Mouse (Mus musculus): ENCODE measurements around the gene Cdk17.
A peak's percentile ranks its signal among the peaks of the same experiment; 100 is the strongest.

The Cdk17 gene

DNA sequence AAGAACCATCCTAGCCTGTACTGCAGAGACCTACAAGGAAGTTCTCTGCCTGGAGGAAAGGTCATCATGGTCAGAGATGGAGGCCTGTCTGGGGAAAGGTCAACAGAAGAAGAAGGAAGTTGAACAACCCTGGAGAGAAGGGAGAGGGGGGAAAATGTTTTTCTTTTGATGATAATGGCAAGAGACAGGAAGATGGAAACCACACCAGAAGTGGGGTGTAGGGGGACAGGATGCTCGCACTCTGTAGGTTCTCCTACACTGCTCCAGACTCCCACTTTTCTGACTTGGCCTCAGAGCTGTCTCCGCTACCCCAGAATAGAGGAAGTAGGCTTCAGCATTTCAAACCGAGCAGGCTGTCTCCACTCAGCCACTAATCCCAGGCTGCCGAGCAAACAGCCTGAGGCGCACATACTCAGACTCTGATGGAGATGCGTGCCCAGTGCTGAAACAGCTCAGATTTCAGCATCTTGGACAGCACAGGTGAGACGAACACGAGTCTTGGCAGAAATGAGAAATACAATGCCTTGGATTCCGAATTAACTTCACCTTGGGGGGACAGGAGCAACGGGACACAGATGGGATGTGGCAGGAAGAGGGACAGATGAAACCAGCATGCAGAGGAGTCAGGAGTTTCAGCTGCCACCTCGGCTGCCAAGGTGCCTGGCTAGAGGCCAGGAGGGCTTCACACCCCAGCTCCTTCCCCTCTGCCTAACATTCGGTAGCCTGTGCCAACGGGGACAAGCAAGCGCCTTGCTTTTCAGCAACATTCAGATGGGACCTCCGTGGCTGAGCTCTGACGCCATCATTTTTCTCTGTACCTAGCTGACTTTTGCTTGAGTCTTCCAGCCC, 100.7 kb downstream of the Cdk17 start:
- DNase-seq (ENCODE audit: extremely low read depth, low read depth): peak; percentile 75

DNA sequence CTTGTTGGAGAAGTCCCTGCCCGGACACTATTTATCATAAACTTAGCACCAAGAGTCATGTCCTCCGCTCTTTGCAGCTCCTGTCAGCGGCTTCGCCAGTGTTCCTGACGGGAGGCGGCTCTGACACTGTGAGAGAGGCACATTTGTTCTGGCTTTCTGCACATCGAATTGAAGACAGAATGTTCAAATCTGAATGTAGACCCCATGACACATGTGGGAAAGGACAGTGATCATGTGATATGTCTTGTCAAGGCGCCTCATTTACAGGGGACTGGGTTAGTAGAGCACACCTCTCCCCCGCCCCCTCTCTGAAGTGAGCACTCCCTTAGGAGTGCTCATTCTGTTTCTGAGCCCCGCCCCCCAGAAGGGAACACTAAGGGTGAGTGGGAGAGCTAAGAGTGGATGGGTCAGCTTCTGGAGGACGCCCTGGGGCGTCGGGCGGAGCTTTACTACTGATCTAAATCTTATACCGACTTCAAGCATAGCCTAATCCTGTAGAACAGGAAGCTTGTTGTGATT, 101.4 kb downstream of the Cdk17 start:
- no peak for DNase-seq (ENCODE audit: extremely low read depth, low read depth)

DNA sequence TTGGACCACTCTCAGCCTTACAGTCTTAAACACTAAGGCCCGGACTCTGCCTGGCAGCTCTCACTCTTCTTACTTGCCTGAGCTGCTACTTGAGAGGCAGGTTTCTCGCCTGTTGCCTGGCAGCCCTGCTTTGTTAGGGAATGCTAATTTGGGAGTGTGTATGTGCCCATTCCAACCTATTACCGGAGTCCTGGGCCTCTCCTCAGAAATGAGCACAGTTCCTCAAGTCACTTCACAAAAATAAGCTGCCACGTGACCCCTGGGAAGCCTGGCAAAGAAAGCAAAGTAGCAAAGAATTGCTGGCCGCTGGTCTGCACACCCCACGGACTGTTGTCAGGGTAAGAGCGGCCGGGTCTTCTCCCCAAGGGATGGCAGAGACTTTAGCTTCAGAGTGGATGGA, 102.8 kb downstream of the Cdk17 start:
- no peak for DNase-seq (ENCODE audit: extremely low read depth, low read depth)

DNA sequence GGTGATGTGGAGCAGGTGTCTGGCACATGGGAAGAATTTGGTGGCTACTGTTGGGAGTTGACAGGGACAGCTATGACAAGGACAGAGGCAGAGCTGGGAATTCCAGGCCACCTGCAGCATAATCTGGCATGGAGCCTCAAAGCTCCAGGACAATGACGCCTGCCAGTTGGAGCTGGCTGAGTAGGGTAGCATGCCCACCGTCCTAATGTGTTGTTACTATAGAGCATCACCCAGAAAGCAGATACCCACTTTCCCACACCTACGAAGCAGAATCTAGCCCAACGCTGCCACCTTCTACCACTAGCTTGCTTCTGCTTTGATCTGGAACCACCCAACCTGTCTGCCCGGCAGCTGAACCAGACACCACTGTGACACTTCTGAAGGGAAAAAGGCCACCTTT, 103.3 kb downstream of the Cdk17 start:
- DNase-seq (ENCODE audit: extremely low read depth, low read depth): no peak

DNA sequence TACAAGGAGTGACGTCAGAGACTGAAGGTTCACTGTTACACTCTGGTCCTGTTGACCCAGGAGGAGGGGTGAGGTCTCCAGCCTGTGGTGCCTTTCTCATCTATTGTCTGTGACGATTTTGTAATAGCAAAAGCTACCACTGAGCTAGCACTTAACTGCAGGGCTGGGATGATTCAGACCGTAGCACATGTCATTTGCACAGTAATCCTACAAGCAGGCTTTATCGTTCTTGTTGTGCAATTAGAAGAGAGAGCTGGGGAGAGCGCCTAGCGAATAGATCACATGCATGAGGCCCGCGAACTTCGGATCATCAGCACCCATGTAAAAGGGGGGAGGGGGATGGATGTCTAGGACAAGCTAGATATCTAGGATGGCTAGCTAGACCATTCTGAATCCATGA, 105.2 kb downstream of the Cdk17 start:
- DNase-seq (ENCODE audit: extremely low read depth, low read depth): no peak

DNA sequence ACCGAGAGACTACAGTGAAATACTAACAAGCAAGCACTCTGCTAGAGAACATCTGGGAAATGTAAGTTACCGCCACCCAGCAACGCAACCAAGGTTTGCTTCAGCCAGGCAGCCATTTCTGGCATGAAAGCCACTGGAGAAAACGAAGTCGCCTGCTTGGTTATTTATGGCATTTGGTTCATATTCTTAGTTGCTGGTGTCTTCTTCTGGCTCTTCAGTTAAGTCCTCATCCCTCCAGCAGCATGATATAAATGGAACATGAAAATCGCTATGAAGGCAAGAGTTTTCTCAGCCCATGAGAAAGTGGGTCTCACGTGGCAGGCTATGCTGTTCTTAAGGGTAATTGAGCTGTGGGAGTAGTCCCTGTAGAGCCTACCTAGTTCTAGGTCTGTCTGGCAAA, 105.8 kb downstream of the Cdk17 start:
- DNase-seq (ENCODE audit: extremely low read depth, low read depth): no peak

DNA sequence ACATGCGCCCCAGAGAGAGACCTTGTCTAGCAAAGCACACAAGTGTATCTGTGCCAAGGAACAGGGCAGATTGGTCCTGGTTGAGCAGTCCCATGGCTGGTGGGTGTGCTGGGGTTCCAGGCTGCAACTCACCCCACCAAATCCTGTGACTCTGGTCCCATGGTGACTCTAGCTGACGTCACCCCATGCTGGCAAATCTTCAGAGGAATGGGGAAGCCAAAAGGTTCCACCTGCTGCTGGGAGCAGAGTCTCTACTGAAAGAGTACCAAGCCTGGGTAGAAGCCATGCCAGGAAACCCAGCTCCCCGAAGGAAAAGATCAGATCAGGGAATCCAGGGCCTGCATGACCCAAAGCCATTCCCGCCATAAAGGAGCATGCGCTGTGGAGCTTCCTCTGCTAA, 106.8 kb downstream of the Cdk17 start:
- DNase-seq (ENCODE audit: extremely low read depth, low read depth): no peak

DNA sequence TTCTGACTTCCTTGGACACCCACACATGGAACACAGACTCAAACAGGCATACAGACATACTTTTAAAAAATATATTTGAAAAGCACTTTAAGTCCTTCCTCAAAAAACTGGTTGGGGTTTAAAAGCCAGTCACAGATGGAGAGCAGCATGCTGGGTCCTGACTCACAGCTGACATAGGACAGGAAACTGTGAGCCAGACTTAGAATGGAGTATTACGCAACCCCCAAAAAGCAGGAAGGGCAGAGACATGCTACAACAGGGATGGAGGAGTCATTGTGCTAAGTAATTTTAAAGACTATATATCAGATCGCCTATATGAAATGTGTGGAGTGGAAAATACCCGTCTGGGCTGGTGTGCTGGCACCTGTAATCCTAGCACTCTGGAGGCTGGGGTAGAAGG, 107.7 kb downstream of the Cdk17 start:
- no peak for DNase-seq (ENCODE audit: extremely low read depth, low read depth)

DNA sequence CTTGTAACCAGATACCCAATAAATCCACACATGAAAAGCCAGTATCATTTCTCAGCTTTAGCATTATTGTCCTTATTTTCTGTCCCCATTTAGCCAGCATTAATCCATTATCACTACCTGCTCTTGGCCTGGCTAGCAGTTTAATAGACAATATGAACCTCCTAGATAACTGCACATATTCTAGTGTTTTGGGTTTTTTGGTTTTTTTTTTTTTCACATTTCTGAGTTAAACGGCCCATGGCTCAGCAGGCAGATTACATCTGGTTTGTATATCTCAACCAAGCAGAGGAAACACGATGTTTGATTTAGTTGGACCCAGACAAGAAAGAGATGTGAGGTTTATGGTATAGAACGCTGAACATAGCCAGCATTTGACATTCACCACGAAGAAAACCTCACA, 109.1 kb downstream of the Cdk17 start:
- DNase-seq (ENCODE audit: extremely low read depth, low read depth): no peak

DNA sequence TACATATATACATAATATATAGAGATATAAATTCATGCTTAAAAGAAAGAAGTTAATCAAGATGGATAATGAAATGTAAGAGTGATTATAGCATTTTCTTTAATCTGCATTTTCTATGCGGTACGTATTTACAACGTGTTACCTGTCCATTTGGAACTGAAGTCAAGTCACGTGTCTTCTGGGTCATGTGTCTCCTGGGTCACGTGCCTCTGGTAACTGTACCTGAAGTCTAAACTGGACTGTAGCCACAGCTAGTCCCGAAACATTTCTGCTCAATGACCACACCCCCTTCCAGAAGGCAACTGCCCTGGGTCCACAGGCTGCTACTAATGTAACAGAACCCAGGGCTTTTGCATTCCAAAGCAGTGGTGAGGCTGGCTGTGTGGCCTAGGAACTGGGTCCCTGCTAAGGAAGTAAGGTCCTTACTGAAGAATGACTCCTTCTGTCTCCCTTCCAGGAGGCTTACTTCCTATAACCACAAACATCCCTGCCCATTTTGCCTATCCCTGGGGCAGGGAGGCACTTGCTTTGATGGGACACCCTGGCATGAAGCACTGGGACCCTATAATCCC, 110.3 kb downstream of the Cdk17 start:
- no peak for DNase-seq (ENCODE audit: extremely low read depth, low read depth)

DNA sequence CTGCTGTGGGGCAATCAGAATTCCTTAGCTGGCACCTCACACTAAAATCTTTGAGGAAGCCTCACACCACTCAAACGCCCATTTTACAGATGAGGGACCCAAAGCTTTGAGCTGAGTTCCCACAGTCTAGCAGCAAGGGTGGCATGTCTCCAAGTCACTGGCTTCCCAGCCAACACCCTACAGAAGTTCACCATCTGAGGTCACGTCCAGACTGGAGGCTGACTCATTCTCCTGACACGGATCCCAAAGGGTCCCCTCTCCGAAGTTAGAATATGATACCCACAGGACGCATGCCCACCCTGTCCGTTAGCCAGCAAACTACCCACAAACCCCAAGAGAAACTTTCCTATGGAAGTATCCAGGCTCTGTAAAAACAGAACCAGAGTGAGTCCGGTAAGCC, 111.2 kb downstream of the Cdk17 start:
- no peak for DNase-seq (ENCODE audit: extremely low read depth, low read depth)

DNA sequence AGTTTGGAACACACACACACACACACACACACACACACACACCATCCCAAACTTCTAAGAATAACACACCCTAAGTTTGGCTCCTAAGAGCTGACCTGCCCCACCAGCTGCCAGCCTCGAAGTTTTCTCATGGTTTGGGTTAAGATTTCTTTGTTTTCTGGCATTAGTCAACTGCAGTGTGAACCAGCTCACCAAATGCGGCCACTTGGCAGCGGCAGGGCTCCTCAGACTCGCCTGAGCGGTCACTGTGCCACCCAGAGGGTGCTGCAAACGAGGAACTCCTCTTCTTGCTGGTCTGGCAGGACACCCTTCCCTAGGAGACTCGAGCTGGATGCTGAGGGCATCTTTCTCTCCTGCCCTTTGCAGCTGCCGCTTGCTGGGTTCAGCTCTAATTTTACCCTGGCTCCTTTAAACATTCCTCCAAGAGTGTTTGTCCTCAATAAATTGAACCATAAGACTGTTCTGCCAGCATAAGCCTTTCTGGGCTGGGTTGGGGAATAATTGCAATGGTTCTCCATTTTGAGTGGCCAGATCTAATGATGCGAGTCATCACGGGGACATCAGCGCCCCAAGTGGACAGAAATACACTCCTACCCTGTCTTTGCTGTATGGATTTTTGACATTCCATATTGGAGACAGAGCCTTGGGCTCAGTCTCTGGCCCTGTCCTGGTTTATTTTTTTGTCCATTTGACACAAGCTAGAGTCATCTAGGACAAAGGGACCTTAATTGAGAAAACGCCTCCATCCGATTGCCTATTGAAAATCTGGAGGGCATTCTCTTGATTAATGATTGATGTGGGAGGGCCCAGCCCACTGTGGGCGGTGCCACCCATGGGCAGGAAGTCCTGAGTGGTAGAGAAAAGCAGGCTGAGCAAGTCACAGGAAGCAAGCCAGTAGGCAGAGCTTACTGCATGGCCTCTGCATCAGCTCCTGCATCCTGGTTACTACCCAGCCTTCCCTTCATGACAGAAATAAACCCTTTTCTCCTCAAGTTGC, 112.6 kb downstream of the Cdk17 start:
- DNase-seq (ENCODE audit: extremely low read depth, low read depth): no peak

DNA sequence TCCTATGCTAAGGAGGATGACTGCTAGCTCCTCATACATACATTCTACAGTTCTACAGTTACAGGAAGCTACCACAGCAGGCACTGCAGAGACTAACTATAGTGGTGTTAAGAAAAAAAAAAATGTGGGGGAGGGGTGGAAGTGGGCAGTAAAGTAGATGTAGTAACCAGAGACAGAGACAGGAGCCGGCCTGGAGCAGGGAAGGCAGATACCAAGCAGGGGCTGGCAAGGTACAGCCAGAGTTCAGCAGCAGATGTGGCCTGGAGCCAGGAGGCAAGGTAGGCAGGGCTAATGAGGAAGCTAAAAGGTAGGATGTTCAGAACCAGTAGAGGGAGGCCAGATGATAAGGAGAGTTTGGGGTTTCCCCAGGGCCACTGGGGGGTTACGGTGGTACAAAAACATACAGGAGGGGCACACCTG, 113.6 kb downstream of the Cdk17 start:
- no peak for DNase-seq (ENCODE audit: extremely low read depth, low read depth)

DNA sequence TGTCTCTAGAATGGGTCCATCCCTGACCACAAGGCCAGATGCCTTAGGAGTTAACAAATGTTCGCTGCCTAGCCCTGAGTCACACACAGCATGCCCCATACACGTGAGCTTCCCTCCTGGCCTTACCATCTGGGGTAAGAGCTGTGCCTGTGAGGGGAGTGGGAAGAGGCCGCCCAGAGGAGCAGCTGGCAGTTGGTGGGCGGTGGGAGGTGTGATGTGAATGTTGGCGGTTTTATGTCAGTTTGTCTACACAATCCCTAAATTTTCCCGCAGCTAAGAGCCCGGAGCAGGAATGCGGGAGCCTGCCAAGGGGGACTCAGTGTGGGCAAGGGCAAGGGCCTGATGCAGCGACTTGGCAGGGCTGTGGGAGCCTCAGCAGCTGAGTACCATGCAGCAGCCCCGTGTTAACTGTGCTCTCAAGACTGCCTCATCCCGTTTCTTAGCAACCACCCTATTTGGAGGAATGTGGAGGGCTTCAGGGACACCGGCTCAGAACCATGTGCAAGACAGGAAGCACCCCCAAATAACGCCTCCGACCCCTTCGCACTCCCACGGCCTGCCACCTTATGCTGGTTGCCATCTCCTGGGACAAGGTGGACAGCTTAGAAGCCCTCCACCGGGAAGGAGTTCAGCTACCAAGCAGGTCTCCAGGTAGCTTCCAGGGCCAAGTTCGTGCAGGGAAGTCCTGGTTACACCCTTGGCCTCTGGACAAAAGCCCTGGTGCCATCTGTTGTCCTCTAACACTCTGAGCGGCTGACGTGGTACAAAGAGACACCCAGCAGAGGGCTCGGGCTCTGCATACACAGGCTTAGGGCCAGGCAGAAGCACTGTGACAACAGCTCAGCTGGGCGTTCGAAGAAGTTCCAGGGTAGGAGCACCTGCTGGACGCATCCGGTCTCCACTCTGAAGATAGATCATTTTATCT, 114.8 kb downstream of the Cdk17 start:
- no peak for DNase-seq (ENCODE audit: extremely low read depth, low read depth)

DNA sequence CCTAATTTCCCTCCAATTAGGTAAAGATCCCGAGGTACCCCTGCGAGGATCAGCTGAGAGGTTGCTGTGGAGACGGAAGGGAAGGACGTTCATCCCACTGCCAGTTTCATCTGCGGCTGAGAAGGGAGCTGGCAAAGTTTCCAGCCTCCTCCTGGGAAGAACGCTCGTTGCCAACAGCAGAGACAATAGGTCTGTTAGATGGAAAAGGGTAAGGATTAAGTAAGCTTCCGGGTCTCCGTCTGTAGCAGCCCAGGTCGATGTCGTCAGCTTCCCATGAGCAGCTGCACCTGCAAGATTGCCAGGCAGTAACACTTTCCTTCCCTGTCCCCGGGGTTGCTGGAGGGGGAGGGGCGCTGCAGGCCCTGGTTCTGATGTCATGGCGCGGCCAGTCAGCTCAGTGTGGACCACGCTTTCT, 115.7 kb downstream of the Cdk17 start:
- no peak for DNase-seq (ENCODE audit: extremely low read depth, low read depth)

DNA sequence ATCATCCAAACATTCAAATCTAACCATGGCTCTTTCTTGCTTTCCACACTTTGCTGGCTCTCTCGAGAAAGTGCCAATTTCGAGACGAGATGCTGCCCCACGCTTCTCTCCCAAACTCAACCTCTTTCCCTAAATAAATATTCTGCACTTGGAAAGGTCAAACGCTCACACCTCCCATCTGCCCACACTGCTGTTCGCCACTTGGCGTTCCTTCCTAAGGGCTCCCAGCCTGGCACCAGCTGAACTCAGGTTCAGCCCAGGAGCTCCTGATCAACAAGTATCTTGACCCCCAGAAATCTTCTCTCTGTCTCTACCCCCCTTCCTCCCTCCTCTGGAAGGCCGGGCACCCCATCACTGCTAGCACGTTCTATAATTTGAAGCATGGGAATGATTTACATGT, 116.2 kb downstream of the Cdk17 start:
- no peak for DNase-seq (ENCODE audit: extremely low read depth, low read depth)

DNA sequence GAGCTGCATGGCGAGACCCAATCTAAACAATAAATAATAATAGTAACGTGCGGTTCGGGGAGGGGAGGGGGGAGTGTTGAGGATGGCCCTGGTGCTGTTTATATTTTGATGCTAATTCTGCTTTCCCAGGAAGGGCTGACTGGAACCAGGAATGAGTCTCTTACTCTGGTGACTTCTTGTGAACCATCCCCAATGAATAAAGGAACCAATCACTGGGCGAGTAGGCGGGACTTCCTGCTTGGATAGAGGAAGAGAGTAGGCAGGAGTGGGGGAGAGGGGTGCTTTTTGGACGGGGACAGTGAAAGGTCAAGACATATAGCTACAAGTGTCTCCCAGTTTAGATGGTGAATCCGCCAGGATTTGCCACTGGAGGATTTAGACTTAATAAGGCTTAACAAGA, 117.7 kb downstream of the Cdk17 start:
- DNase-seq (ENCODE audit: extremely low read depth, low read depth): no peak

DNA sequence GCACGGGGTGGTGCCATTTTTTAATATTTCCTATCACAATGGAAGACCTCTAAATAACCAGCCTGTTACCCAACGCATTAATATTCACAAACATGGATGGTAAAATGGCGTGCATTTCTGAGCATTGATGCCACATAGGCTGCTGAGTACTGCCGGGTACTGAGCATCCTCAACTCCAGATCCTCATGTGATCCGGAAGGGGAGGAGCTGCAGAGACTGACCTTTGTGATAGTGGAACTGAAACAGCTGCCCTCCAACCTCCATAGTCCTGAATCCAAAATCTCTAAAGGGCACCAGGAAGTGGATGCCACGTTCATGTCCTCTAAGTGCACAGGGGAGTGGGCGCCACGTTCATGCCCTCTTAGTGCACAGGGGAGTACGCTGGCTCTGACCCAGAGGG, 118.4 kb downstream of the Cdk17 start:
- DNase-seq (ENCODE audit: extremely low read depth, low read depth): no peak

DNA sequence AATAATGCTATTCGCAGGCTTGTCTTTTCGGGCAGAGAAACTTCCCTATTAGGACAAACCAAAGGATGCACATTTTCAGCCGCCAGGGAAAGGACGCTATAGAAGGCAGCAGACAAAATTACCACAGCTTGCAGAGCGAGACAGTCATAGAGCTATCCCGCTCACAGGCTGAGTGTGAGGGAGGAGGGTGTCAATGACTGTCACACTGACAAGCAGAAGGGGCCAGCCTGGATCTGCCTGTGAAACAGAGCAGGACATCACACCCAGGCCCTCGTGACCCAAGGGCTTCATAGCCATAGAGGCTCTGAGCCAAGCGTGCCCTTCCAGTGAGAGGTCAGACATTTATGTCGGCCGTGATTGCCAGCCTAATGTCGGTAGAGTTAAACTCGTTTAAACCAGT, 119.9 kb downstream of the Cdk17 start:
- DNase-seq (ENCODE audit: extremely low read depth, low read depth): no peak

DNA sequence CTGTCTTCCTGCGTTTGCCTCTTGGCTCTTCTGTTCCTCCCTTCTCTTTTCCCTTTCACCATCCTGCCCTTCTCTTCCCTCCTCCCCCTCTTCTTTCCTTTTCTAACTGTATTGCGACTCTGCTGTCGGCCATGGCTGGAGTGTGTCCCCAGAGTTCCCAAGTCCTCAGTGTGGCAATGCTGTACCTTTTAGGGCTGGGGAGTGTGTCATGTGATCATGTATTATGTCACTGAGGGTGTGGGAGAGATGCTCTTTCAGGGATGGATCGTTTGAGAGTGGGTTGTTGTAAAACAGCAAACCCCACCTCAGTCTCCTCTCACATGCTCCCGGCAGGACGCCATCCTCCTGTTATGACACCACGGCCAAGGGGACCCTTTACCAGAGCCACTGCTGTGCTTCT, 120.4 kb downstream of the Cdk17 start:
- no peak for DNase-seq (ENCODE audit: extremely low read depth, low read depth)

DNA sequence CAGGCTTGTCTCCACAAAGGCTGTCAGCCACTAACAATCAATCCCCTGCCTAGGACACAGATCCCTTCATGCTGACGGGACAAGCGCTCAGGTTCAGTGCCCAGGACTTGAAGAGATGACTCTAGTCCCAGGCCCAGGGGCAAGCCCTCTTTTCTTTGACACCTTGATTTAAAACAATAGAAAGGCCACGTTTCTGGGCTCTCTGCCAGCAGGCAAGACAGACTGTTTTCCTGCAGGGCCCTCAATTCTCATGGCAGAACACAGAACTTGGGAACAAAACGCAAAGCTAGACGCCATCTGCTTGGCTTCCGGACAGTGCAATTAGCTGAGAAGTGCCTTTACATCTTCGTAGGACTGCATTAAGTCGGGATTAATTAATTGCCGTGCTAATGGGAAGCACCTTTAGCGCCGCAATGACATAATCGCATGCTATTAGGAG, 121.9 kb downstream of the Cdk17 start:
- DNase-seq (ENCODE audit: extremely low read depth, low read depth): no peak

Data from MEL-GATA-1-ER (cell line).